Mouse (Mus musculus) spleen, postnatal 10 days (tissue): ENCODE measurements around the gene Tuba1a.
A peak's percentile ranks its signal among the peaks of the same experiment; 100 is the strongest.

Source experiments
- DNase-seq, 2 experiments: peaks; one replicate each; pipeline ENCODE4 v3.0.0; 2021 to 2022; ENCODE audit warnings: low spot score in 2 of 2

The Tuba1a gene

DNA sequence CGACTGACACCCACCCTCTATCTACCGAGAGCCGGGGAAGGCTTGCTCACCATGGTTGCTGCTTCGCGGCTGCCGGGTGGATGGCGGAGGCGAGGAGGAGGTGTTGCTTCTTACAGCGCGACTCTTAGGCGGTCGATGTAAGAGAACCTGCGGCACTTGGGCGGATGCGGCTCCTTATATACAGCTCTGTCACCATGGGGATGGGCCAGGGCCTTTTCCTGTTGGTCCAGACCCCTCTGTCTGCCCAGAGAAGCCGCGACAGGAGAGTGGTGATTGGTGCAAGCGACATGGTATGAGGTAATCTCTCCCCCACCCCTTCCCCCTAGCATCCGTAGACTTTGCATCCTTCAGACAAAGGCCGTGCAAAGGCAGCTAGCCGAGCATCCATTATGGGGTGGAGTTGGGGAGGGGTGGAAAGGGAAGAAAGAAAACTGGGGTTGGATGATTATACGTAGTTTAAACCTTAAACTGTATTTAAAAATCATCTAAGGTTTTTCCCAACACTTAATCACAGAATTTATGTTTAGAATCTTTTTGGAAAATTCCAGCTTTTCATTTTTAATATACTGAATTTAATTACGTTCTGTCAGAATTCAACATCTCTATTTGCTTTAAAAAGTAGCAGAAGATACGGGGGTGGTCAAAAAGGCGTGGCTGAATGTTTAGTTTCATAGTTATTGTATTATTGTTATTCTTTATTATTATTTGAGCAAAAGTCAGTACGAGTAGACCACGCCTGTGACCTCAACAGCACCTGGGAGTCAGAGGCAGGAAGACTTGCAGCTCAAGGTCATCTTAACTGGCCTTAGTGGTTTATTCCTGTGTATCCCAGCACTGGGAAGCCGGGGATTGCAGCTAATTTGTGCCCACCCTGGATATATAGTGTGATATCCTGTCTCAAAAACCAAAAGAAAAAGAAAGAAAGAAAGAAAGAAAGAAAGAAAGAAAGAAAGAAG lies at the start of gene Tuba1a, which contains the start of gene Gm49450:
Tuba1a (minus strand) TSS at position 303 of the 956 bp plus-strand sequence.
Gm49450 (minus strand) TSS at position 151 of the 956 bp plus-strand sequence.
- peak in 1 of 2 experiments; percentile 84 for DNase-seq

DNA sequence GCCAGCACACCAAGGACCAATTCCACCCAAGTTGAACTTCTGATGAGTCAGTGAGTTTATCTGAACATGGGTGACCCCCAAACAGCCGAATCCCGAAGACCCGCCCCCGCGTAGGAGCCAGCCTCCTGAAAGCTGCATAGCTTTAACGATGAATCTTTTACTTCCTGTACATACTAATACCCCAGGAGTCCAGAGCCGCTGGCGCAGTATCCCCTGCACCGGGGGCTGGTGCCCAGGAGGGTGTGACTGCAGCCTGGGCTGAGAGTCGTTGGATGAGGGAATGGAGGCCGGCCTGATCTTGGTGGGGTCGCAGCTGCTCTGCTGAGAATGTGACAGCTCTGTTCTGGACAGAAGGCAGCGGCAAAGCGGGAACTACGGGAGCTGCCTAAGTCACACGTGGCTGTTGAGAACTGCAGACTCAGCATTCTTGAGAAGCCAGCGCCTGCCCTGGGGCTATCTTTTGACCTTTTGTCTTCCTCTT lies 48.0 kb upstream of the Tuba1a start:
- no peak for DNase-seq

DNA sequence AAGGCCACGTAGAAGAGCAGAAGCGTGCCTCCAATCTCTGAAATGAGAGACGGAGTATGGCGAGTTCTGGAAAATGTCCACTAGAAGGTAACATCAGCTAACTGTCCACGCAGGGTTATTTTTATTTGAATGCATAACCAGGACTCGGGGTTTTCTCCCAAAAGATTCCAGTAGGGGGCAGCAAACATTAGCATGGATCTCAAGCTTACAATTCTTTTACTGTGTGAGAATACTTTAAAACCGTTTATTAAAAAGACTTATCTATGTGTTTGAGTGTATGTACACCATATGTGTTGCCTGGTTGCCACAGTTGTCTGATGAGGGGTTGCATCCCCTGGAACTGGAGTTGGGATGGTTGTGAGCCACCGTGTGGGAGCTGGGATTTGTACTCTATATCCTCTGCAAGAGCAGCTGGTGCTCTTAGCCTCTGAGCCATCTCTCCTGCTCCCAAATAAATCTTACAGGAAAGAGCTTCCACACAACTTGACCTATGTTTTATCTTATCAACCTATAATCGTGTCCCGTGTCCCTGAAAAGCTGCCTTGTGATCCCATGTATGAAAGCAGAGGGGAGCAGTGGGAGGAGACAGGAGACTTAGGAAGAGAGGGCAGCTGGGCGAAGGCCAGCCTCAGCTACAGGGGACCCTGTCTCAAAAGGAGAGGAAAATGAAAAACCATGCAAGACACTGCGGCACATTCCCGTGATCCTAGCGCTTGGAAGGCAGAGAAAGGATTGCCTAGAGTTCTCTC lies 47.2 kb upstream of the Tuba1a start:
- peak; percentile 43 to 73 for DNase-seq

DNA sequence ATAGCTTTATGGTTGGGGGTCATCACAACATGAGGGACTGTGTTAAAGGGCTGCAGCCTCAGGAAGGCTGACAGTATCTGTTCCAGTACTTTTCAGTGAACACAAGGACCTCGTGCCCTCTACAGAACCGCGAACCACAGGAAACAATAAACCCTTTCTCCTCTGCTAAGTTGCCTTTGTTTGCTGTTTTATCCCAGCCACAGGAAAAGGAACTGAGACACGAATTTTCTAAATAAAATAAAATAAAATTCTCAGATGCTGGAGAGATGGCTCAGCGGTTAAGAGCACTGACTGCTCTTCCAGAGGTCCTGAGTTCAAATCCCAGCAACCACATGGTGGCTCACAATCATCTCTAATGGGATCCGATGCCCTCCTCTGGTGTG lies 45.3 kb upstream of the Tuba1a start:
- DNase-seq: no peak

DNA sequence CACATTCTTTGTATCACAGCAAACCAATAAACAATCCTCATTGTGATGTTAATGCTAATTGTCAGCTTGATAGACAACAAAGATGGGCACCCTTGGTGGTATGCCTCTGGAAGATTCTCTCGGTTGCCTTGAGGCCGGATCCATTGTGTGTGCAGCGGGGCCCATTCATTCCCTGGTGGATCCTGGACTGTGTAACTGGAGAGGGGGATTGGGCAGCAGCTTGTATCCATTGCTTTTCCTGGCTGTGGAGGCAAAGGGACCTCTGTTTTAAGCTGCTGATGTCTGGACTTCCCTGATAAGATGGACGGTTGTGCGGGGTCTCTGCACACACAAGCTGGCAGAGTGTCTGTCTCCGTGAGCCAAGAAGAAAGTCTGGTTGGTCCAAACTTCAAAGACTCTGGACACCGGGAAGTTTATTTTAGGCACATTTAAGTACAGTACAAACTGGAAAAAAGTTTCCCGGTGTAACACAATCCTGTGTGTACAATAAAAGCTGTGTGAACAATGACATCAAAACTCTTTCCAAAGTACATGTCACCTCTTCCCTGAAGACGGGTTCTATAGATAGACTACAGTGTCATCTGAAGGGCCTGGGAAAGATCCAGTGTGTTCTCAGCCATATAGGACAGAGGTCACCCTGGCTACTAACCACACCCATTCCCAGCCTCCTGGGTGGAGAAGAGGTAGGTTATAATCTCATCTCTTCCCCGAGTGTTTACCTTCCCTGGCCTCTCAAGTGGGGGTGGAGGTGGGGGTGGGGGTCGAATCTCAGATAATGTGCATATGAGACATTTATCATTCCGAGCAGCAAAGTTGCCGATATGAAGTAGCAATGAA lies 44.7 kb upstream of the Tuba1a start:
- no peak for DNase-seq

GRCm38 (mm10) chr15:98996840-98997239 lies 43.3 kb upstream of the Tuba1a start:
- no peak for DNase-seq

GRCm38 (mm10) chr15:98994957-98995520 lies 41.5 kb upstream of the Tuba1a start:
- no peak for DNase-seq

- DNase-seq: peak; percentile 81 to 92
Measured at GRCm38 (mm10) chr15:98993865-98994264, 40.4 kb upstream of the Tuba1a start.

DNA sequence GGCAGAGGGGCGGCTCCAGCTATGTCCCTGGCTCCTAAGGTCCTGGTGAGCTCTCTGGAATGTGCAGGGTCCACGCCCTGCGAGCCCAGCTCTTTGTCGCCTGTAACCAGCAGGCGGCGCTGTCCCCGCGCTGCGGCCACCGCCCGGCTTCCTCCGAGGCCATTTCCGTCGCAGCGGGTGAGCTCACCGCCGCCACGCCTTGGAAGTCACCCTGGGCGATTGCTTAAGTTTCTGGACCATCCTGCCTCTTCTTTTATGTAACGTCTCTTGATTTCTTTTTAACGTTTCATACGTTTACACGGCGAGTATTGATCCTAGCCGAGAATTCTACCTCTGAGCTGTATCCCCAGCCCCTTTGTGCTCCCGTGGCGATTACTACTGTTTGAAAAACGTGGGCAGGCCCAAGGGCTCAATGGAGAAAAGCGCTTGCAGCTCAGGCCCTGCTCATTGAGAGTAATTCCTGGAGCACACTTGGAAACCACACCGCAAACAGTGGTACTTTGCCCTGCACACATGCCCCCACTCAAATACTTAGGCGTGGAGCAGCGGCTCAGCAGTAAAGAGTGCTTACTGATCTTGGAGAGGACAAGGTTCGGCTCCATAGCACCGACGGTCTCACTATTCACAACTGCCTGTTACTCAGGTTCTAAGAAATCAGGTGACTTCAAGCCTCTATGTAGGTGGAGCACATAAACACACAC lies 39.7 kb upstream of the Tuba1a start:
- DNase-seq: peak; percentile 95

GRCm38 (mm10) chr15:98992086-98992912 lies 38.8 kb upstream of the Tuba1a start:
- peak; percentile 31 to 54 for DNase-seq

DNA sequence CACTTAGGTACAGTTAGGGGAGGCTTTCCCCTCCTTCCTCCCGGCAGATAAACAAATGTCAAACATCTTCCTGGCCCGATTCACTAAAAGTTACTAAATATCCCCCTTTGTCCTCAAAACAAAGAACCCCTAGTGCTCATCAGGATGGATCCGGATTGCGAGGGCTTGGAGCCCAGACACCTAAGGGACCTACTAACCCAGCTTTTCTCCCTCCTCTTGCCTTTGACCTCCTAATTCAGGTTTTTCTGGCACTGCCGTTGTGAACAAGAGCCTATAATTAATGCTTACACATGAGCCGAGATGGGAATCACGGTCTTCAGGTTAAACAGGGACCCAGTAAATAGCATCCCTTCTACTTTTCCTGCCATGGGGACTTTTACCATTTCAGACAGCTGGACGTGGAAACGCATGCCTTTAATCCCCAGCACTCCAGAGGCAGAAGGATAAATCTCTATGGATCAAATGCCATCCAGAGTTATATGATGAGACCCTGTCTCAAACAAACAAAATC lies 38.1 kb upstream of the Tuba1a start:
- no peak for DNase-seq

DNA sequence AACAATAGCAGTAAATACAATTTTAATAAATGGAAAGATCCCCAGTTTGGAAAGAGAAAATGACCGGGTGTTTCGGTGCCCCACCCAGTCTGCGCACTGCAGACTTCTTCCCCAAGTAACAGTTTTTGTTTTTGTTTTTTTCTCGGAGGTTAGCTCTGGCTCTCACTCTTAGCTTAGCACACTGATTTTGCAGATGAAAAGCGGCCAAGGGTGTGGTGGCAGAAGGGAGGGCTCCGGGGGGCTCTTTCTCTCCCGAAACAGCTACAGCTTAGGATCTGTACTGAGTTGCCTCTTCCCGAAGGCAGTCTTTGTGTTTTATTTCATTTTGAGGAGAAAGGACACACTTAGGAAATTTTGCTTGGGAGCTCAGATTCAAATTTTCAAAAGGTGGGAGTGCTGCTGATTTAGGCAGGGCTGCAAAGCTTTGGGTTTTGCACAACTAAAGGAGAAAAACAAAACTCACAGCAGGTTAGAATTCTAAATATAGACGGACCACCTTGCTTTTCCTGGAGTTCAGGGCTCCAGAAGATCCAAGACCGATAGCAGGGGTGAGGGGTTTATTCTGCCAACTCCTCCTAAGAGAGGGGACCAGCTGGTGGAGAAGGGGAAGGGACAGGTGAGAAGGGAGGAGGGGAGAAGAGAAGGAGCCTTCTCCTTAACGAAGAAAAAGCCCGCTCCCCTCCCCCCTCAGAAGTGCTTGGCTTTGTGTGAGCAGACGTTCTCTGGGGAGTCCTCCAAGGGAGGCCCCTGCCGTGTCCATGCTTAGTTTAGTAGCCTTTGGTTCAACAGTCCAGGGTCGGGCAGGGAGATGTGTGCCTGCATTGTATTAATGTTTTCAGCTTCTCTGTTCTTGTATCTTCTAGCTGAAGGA lies 37.4 kb upstream of the Tuba1a start:
- DNase-seq: no peak

- no peak for DNase-seq
Measured at GRCm38 (mm10) chr15:98989701-98990430, 36.4 kb upstream of the Tuba1a start.

- DNase-seq: no peak
Measured at GRCm38 (mm10) chr15:98988787-98989186, 35.3 kb upstream of the Tuba1a start.

DNA sequence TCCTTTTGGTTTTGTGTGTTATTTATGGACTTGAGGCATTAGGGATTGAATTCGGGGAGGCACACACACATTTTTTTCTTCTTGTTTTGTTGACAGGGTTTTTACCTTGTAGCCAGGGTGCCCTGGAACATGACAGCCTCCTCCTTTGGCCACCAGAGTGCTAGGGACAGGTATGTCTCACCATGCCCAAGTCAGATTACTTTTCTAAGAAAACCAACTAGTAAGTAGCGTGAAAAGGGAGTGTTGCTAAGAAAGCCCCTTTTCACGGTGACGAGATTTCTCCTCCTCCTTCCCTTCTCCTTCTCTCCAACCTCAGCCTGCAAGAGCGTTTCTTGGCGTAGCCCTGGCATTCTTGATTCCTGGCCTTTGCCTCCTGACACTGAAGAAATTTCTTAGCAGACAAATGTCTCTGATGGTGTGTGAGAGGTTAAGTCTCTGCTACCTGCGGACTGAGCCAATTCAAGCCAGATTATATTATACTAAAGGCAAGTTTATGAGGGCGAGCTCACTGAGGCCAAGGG lies 34.2 kb upstream of the Tuba1a start:
- DNase-seq: no peak

- DNase-seq: no peak
Measured at GRCm38 (mm10) chr15:98987077-98987630, 33.7 kb upstream of the Tuba1a start.
